Mouse (Mus musculus): ENCODE results near the gene E330021D16Rik. TPM values are rescaled to one million over a fixed set of nuclear protein-coding genes. Genes with fewer than 3 reads are reported as not detected.

E330021D16Rik gene
- polyA plus RNA-seq, 1 experiment, result not detected

DNA sequence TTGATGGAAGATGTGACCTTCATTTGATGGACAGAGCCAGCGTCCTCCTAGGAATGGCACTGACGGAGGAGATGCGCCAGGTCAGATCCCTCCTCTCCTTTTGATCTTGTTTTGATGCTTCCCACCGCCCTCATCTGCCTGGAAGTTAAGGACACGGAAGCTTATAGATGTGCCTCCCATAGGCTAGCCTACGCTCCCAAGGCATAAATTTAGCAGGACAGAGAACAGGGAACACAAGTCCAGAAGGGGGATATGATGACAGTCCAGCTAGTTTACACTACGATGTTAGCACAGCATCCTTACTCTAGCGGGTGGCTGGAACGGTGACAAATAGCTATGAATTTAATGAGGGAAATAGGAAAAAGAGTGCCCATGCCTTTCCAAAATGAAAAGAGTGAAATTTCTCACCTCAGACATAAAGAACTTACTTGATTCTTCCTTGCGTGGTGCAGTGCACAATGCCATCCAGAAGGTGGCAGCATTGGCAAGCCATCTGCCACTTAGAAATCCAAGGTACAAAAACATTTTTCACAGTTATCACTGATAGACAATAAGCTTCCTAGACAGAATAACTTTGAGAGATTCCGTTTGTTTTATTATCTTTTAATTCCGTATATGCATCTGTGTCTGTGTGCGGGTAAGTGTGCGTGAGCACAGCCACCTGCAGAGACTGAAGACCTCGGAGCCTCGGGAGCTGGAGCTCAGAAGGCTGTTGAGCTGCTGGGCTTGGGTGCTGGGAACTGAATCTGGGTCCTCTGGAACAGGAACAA is 6.9 kb upstream of the E330021D16Rik start:
- no peak overlapping the region for H3K27ac ChIP-seq (ENCODE audit: insufficient read depth, low read depth, low read length)
- TF ChIP-seq POLR2A (IDR thresholded peaks at IDR 0.05; ENCODE audit: low read depth, low read length) (no peak), CTCF (IDR thresholded peaks at IDR 0.05; ENCODE audit: extremely low read depth, insufficient read length, insufficient replicate concordance, low read depth, low read length) (peak; percentile 90; the same call in 1 of the 2 replicates)
- no peaks in the 10 kb centered on the region for H3K27me3 ChIP-seq (ENCODE audit: control insufficient read depth, insufficient read depth, low read length)
- H3K36me3 ChIP-seq (ENCODE audit: control insufficient read depth, insufficient read depth, low read length), result no peaks in the 10 kb centered on the region
- no peak overlapping the region for H3K4me3 ChIP-seq (ENCODE audit: low read depth, low read length)
- peaks cover 2% of the 10 kb centered on the region; the same call in 1 of the 2 replicates for H3K4me1 ChIP-seq (ENCODE audit: control insufficient read depth, insufficient read depth, insufficient read length, low read length)
- WGBS, result 67% methylated on average over 16 of the region's 16 CpGs

DNA sequence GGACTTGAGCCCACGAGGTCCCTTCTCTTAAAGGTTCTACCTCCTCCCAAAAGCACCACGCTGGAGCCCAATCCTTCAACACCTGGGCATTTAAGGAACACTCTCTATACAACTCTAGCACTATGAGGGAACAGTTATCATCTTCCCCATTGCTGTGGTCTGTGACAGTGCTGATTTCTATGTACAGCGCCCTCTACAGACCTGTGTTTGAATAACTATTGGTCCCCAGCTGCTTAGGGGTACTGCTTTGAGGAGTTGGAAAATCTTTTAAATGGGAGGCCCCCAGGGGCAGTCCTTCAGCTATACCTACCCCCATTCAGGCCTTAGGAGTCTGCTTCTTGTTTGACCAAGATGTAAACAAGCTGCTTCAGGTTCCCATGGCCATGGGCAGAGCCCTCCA is 5.7 kb upstream of the E330021D16Rik start:
- H3K4me3 ChIP-seq (ENCODE audit: low read depth, low read length), result no peak overlapping the region
- no peaks in the 10 kb centered on the region for H3K27me3 ChIP-seq (ENCODE audit: control insufficient read depth, insufficient read depth, low read length)
- H3K36me3 ChIP-seq (ENCODE audit: control insufficient read depth, insufficient read depth, low read length), result no peaks in the 10 kb centered on the region
- H3K4me1 ChIP-seq (ENCODE audit: control insufficient read depth, insufficient read depth, insufficient read length, low read length), result peaks cover 2% of the 10 kb centered on the region; the same call in 1 of the 2 replicates
- 67% methylated on average over 3 of the region's 3 CpGs for WGBS
- H3K27ac ChIP-seq (ENCODE audit: insufficient read depth, low read depth, low read length), result no peak overlapping the region
- no peak for TF ChIP-seq POLR2A (IDR thresholded peaks at IDR 0.05; ENCODE audit: low read depth, low read length)
- peak; percentile 14; the same call in 1 of the 2 replicates for TF ChIP-seq CTCF (IDR thresholded peaks at IDR 0.05; ENCODE audit: extremely low read depth, insufficient read length, insufficient replicate concordance, low read depth, low read length)

DNA sequence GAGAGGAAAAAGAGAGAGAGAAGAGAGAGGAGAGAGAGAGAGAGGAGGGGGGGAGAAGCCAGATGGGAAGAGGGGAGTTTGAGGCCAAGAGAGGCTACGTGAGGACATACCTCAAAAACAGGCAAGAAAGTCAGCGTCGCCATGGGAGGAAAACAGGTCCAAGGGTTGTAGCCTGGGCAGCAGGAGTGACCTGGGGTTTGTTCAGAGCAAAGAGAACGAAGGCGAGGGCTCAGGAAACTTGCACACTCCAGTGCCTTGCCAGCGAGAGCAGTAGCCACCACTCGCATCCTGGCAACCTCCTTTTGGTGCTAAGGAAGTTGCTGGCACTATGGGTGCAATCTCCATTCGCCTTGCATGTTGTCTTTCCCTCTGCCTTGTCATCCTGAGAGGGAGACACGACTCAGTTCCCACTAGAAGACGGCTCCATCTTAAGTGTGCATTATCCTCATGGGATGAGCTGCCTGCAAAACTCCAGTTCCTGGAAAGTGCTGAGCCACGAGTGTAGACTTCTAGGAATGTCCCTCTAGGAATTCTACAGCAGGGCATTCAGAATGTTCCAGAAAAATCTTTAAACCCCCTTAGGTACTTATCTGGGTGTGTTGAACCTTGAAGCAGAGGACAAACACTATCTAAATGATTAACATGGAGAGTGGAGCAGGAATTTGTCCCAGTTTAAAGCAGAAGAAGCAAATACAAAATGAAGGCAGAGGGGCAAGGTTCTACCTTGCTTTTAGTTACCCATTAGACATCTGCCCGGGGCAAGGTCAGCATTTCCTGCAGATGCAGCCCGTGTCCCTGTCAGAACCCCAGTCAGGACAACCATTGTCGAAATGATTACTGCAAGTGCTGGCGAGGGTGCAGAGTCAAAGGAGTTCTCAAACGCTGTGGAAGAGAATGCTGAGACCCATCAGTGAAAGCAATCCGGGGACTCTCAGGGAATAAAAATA is 3.8 kb upstream of the E330021D16Rik start:
- no peak for TF ChIP-seq POLR2A (IDR thresholded peaks at IDR 0.05; ENCODE audit: low read depth, low read length)
- TF ChIP-seq CTCF (IDR thresholded peaks at IDR 0.05; ENCODE audit: extremely low read depth, insufficient read length, insufficient replicate concordance, low read depth, low read length), result no peak
- Histone ChIP-seq H3K27me3 (ENCODE audit: control insufficient read depth, insufficient read depth, low read length) (no peaks in the 10 kb centered on the region), H3K36me3 (ENCODE audit: control insufficient read depth, insufficient read depth, low read length) (no peaks in the 10 kb centered on the region), H3K4me1 (ENCODE audit: control insufficient read depth, insufficient read depth, insufficient read length, low read length) (no peaks in the 10 kb centered on the region), H3K4me3 (ENCODE audit: low read depth, low read length) (no peak overlapping the region), H3K27ac (ENCODE audit: insufficient read depth, low read depth, low read length) (no peak overlapping the region)
- WGBS, result 50% methylated on average over 17 of the region's 17 CpGs

GRCm38 (mm10) chr6:136418333-136418848 is 3.0 kb upstream of the E330021D16Rik start:
- Histone ChIP-seq H3K4me3 (ENCODE audit: low read depth, low read length) (no peak overlapping the region), H3K27me3 (ENCODE audit: control insufficient read depth, insufficient read depth, low read length) (no peaks in the 10 kb centered on the region), H3K27ac (ENCODE audit: insufficient read depth, low read depth, low read length) (no peak overlapping the region), H3K4me1 (ENCODE audit: control insufficient read depth, insufficient read depth, insufficient read length, low read length) (no peaks in the 10 kb centered on the region), H3K36me3 (ENCODE audit: control insufficient read depth, insufficient read depth, low read length) (no peaks in the 10 kb centered on the region)
- TF ChIP-seq POLR2A (IDR thresholded peaks at IDR 0.05; ENCODE audit: low read depth, low read length) (no peak), CTCF (IDR thresholded peaks at IDR 0.05; ENCODE audit: extremely low read depth, insufficient read length, insufficient replicate concordance, low read depth, low read length) (no peak)
- 48% methylated on average over 8 of the region's 8 CpGs for WGBS

DNA sequence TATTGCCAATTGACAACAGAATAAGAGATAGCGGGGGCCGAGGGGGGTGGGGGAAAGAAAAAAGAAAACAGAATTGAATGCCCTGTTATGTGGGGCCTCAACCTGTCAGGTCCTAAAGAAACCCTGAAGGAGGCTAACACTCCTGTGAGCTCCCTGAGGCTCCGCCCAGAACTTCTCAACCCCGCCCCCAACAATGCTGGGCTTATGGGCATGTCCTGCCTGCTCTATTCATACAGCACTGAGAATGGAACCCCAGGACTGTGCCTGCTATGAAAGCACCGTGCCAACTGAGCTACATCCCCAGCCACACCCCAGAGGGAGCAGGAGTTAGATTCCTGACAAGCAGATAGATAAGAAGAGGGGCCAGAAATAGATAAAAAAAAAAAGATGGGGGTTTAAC is 2.5 kb upstream of the E330021D16Rik start:
- Histone ChIP-seq H3K27ac (ENCODE audit: insufficient read depth, low read depth, low read length) (no peak overlapping the region), H3K27me3 (ENCODE audit: control insufficient read depth, insufficient read depth, low read length) (no peaks in the 10 kb centered on the region), H3K36me3 (ENCODE audit: control insufficient read depth, insufficient read depth, low read length) (no peaks in the 10 kb centered on the region), H3K4me3 (ENCODE audit: low read depth, low read length) (no peak overlapping the region), H3K4me1 (ENCODE audit: control insufficient read depth, insufficient read depth, insufficient read length, low read length) (no peaks in the 10 kb centered on the region)
- TF ChIP-seq POLR2A (IDR thresholded peaks at IDR 0.05; ENCODE audit: low read depth, low read length) (no peak), CTCF (IDR thresholded peaks at IDR 0.05; ENCODE audit: extremely low read depth, insufficient read length, insufficient replicate concordance, low read depth, low read length) (no peak)
- WGBS, result 60% methylated on average over 5 of the region's 5 CpGs

GRCm38 (mm10) chr6:136413856-136414362 is 1.5 kb downstream of the E330021D16Rik start:
- TF ChIP-seq CTCF (IDR thresholded peaks at IDR 0.05; ENCODE audit: extremely low read depth, insufficient read length, insufficient replicate concordance, low read depth, low read length) (no peak), POLR2A (IDR thresholded peaks at IDR 0.05; ENCODE audit: low read depth, low read length) (no peak)
- 90% methylated on average over 5 of the region's 5 CpGs for WGBS
- no peaks in the 10 kb centered on the region for H3K36me3 ChIP-seq (ENCODE audit: control insufficient read depth, insufficient read depth, low read length)

More at GRCm38 (mm10) chr6:136413856-136414362, 1.5 kb downstream of the E330021D16Rik start:
- Histone ChIP-seq H3K27ac (ENCODE audit: insufficient read depth, low read depth, low read length) (no peak overlapping the region), H3K4me1 (ENCODE audit: control insufficient read depth, insufficient read depth, insufficient read length, low read length) (no peaks in the 10 kb centered on the region), H3K4me3 (ENCODE audit: low read depth, low read length) (no peak overlapping the region), H3K27me3 (ENCODE audit: control insufficient read depth, insufficient read depth, low read length) (no peaks in the 10 kb centered on the region)
